Comparison of ENCODE assay signal across 11 mouse cellular contexts in genomic region chr12:80821312-80822007, GRCm38 (mm10). TPM values are rescaled to one million over a fixed set of nuclear protein-coding genes. Genes with fewer than 3 reads are reported as not detected.
DNase-seq lines count a peak whose midpoint lies in the region; ATAC-seq and TF ChIP-seq lines count a peak whose summit lies in the region.
"Had no signal": no experiment of that assay in that cellular context is flagged by ENCODE, and none has a peak within 500 bp of the region (broad histone marks: within the 10 kb centered on the region; RNA-seq: fewer than 3 reads in every experiment).

No protein-coding gene starts in this region.

- H3K9me3 ChIP-seq in liver, embryonic 11.5 days (ENCODE audit: control insufficient read depth, low read length): no peaks in the 10 kb centered on the region
- H3K9me3 ChIP-seq in forebrain, postnatal 0 days (ENCODE audit: low read length): no peaks in the 10 kb centered on the region
- H3K9me3 ChIP-seq: hindbrain, embryonic 12.5 days; neural tube, embryonic 13.5 days had no signal

- H3K27ac ChIP-seq in liver, embryonic 11.5 days (ENCODE audit: low read depth, low read length): 0 out of 2 replicates have a peak overlapping the region, but pooled peaks have one; percentile 30
- H3K27ac ChIP-seq in forebrain, postnatal 0 days (ENCODE audit: low read depth, low read length): no peak overlapping the region
- H3K27ac ChIP-seq: hindbrain, embryonic 12.5 days; neural tube, embryonic 13.5 days had no signal

- H3K27me3 ChIP-seq in liver, embryonic 11.5 days (replicated peaks; ENCODE audit: control insufficient read depth, insufficient read depth, low read length): no peaks in the 10 kb centered on the region
- H3K27me3 ChIP-seq in forebrain, postnatal 0 days (ENCODE audit: insufficient read depth, low read length): no peaks in the 10 kb centered on the region
- H3K27me3 ChIP-seq: hindbrain, embryonic 12.5 days; neural tube, embryonic 13.5 days had no signal

- DNase-seq in kidney, adult 18-20 months: peak; percentile 43
- DNase-seq in kidney, adult 11 months: no peak
- peak; percentile 62 for DNase-seq in 3T3-L1 (ENCODE audit: low read depth, low spot score)
- peak; percentile 57 for DNase-seq in Muller cell, postnatal 12 days (ENCODE audit: inconsistent ontology term)
- no peak for DNase-seq in liver, embryonic 11.5 days (ENCODE audit: low spot score)
- no peak for DNase-seq in forebrain, postnatal 0 days
- DNase-seq: cerebellum, postnatal 14 days had no signal

- no peak overlapping the region for H3K9ac ChIP-seq in liver, embryonic 11.5 days (ENCODE audit: low read depth, low read length)
- H3K9ac ChIP-seq in forebrain, postnatal 0 days: no peak overlapping the region
- H3K9ac ChIP-seq: hindbrain, embryonic 12.5 days; neural tube, embryonic 13.5 days had no signal

- no peak for TF ChIP-seq CTCF in forebrain, postnatal 0 days (IDR thresholded peaks at IDR 0.05; ENCODE audit: low read depth)

- 85% methylated on average over 4 of the region's 4 CpGs for WGBS in liver, embryonic 11.5 days
- WGBS in forebrain, postnatal 0 days: 85% methylated on average over 4 of the region's 4 CpGs

- H3K4me1 ChIP-seq in liver, embryonic 11.5 days (replicated peaks; ENCODE audit: control insufficient read depth, insufficient read depth, low read length): peaks cover 52% of the 10 kb centered on the region
- peaks cover 1% of the 10 kb centered on the region; the same call in 1 of the 2 replicates for H3K4me1 ChIP-seq in forebrain, postnatal 0 days (ENCODE audit: insufficient read depth)

- no peak overlapping the region for H3K4me2 ChIP-seq in liver, embryonic 11.5 days
- no peak overlapping the region for H3K4me2 ChIP-seq in forebrain, postnatal 0 days (ENCODE audit: low read depth)
- H3K4me2 ChIP-seq: hindbrain, embryonic 12.5 days; neural tube, embryonic 13.5 days had no signal

- no peak overlapping the region for H3K4me3 ChIP-seq in liver, embryonic 11.5 days (ENCODE audit: low read depth, low read length)
- H3K4me3 ChIP-seq in forebrain, postnatal 0 days (ENCODE audit: low read depth, low read length): no peak overlapping the region
- H3K4me3 ChIP-seq: hindbrain, embryonic 12.5 days; neural tube, embryonic 13.5 days had no signal

- no peak for ATAC-seq in liver, embryonic 11.5 days (replicated peaks; ENCODE audit: low FRiP score)
- ATAC-seq in forebrain, postnatal 0 days: no peak
- ATAC-seq in megakaryocyte, adult 5-6 weeks (ENCODE audit: poor library complexity, severe bottlenecking): no peak
- ATAC-seq in erythroid progenitor cell, adult 5-6 weeks (replicated peaks; ENCODE audit: low FRiP score, poor library complexity, severe bottlenecking): no peak

- no peaks in the 10 kb centered on the region for H3K36me3 ChIP-seq in liver, embryonic 11.5 days (ENCODE audit: control insufficient read depth, insufficient read depth, low read length)
- H3K36me3 ChIP-seq in forebrain, postnatal 0 days (ENCODE audit: insufficient read depth): no peaks in the 10 kb centered on the region
- H3K36me3 ChIP-seq: hindbrain, embryonic 12.5 days; neural tube, embryonic 13.5 days had no signal

RNA-seq across cellular contexts. Expression of gene Susd6, which starts 31.1 kb away (rescaled TPM):
- polyA plus RNA-seq in liver, embryonic 11.5 days (2014; fragmentation: Nextera tagmentation; extraction: Ambion mirVana): 21.5 and 21.7 TPM in 2 replicates
- total RNA-seq in forebrain, postnatal 0 days (2014; rRNA removed): 12.5 and 15.3 TPM in 2 replicates
- polyA plus RNA-seq in forebrain, postnatal 0 days (2015; fragmentation: Nextera tagmentation; extraction: Ambion mirVana): 6.8 and 8.0 TPM in 2 replicates
- 26.8 and 26.9 TPM in 2 replicates for total RNA-seq in megakaryocyte, adult 5-6 weeks (2015)
- 37.1 and 38.3 TPM in 2 replicates for total RNA-seq in megakaryocyte, adult 5-6 weeks (2017)
- total RNA-seq in erythroid progenitor cell, adult 5-6 weeks (2015; ENCODE audit: low replicate concordance): 39.8 and 46.9 TPM in 2 replicates
- 63.2 and 67.7 TPM in 2 replicates for total RNA-seq in erythroid progenitor cell, adult 5-6 weeks (2017; ENCODE audit: low replicate concordance)

Comparison
In these comparisons a context has a peak if more than half of its experiments do, and no peak if none do; other contexts are left out.
1. DNase-seq: peak in kidney, adult 18-20 months (single experiment), 3T3-L1 (single experiment) and Muller cell, postnatal 12 days (single experiment); none in kidney, adult 11 months (single experiment), liver, embryonic 11.5 days (single experiment) and forebrain, postnatal 0 days (single experiment).